Mouse (Mus musculus) brain, embryonic 14.5 days (tissue): ENCODE results near the gene Vps13d.

Experiments
- CTCF ChIP-seq: fragments of 200-500 bp; IDR thresholded peaks from 2 replicates; pipeline ENCODE4 v1.5.1; 2012; ENCODE audit warnings: inconsistent platforms, mild to moderate bottlenecking, moderate library complexity, borderline replicate concordance; ENCODE audit not compliant: insufficient read depth, insufficient read length; ENCODE audit errors: extremely low read depth
- POLR2A ChIP-seq: fragments of 200-500 bp; IDR thresholded peaks from 2 replicates; pipeline ENCODE4 v1.6.1; 2012; ENCODE audit warnings: mild to moderate bottlenecking, inconsistent platforms, borderline replicate concordance; ENCODE audit not compliant: poor library complexity, insufficient read depth, insufficient read length, severe bottlenecking; ENCODE audit errors: extremely low read depth

DNA sequence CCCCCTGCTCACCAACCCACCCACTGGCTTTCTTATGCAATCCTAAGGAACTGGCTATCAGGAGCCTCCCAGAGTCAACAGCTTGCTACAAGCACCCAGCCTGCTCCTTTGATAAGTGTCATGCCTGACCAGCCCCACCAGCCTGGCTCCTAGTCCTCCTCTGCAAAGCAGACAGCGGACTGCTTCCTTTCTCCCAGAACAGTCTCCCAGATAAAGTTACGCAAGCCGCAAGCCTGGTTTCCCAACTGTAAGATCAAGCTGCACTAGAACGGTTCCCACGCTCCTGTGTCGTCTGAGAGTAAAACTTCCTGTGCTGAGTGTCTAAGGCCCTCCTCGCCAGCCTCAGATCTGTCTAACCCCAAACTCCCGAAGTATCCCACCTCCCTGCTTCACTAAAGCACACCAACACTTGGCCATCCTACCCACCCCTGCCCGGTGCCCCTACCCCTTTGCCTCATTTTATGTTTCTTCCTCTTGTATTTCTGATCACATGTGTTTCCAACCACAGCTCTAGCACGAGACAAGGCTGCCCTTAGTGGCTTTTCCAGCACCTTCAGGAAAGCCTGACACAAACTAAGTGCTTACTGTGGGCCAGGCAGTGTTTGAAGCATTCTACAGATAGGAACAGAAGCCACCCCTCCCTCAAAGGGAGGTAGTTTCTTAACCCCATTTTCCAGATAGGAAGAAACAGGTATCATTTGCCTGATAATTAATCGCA, 5.3 kb upstream of the Vps13d start:
- no peak for TF ChIP-seq POLR2A
- no peak for TF ChIP-seq CTCF
